Mouse (Mus musculus): ENCODE measurements around the gene Cyp4v3.

The Cyp4v3 gene

DNA sequence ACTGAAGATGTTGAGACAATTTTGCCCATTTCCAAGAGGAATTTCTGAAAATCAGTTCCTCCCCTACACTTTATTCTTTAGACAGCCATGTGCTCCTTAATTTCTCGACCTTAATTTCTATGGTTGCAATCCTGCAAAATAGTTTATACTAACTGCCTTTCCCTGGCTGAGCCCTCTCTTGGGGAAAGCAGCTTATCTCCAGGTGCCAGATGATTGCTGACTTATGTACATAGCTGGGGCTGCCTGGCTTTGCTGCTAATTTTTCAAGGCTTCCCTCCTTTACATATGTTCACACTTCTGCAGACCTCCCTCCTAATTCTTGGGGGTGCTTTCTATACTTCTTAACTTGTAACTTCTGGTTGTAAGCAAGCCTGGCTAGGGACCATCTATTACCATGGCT is 12.1 kb downstream of the Cyp4v3 start:
- DNase-seq (ENCODE audit: low read depth, low spot score): no peak

DNA sequence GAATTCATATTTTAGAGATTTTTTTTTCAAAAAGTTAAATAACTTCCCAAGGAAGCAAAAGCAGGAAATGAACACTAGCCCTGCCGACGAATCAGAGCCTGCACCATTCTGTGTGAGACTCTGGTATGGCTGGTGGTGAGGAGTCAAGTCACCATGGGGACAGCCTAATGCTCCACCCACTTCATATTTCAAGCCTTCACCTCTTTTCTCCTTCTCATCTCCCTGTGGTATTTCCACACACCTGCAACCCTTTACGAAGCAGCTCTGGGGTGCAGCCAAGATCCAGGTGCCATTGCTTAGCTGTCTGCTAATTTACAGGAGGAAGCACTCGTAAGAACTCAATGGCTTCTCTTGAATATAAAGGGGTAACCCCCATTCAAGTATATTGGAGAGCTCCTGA is 22.0 kb downstream of the Cyp4v3 start:
- DNase-seq (ENCODE audit: low read depth, low spot score): no peak

DNA sequence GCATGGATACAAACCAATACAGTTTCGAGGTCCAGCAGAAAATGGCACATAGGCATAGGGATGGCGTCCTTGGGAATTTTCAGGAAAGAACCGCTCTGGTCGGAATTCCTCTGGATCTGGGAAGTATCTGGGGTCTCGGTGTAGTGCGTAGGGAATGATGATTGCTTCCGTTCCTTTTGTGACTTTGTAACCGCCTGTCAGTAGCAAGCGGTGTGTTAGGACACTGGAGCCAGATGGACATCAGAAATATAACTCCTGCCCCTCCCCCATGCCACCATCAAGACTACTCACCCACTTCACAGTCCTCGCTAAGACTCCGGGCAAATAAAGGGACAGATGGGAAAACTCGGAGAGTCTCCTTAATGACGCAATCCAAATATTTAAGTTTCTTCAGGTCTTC is 24.6 kb downstream of the Cyp4v3 start, which contains the start of gene Gm45753:
TSS of gene Gm45753 (minus strand) at position 101 of the 400 bp plus-strand sequence.
- no peak for DNase-seq (ENCODE audit: low read depth, low spot score)

DNA sequence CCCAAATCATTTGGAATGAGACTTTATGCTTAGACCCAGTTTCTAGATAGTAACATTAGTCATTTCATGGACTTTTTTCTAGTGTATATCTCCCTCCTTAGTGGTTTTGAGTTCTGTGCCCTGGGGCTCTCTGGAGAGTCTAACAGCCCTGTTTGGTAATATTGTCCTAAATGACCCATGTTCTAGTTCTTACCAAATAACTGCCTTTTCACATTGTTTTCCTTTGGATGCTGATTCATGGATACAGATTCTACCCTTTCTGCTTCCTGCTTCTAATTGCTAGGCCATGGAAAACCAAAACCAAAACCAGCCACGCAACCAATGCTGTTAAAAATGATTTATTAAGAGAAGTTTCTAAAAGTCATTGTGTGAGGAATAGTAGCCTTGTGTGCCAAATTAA is 27.5 kb downstream of the Cyp4v3 start:
- DNase-seq (ENCODE audit: low read depth, low spot score): no peak

DNA sequence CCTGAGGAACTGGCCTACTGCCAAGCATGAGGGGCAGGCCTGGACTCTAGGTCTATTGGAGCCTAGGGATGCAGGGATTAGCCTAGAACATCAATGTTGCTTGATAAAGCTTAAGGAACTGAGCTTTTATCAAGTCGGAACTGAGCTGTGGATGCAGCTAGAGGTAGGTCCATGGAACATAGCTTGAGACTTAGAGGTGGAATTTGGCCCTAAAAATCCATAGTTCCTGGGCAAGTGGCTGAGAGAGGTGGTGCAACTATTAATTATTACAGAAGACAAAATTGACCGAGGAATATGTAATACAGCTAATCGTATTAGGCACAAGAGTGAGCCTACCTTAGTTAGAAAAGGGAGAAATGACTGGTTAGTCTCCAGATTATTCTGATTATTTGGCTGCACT is 28.7 kb downstream of the Cyp4v3 start:
- no peak for DNase-seq (ENCODE audit: low read depth, low spot score)

DNA sequence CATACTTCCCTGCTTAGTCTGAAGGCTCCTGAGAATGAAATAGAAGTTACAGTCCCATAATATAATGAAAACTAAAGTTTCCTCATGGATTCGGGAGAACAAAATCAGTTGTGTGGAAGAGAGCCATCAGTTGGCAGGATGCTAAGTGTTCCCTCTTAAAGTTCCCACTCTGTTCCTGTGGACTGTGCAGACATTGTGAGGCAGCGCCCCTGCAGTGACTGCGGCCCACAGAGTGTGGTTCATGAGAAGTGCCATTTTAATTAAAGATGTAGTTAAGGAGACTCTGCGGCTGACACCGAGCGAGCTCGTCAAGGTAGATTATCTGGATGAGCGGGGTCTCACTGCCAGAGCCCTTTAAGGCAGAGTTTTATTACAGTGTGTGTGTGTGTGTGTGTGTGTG is 30.6 kb downstream of the Cyp4v3 start:
- DNase-seq (ENCODE audit: low read depth, low spot score): no peak

DNA sequence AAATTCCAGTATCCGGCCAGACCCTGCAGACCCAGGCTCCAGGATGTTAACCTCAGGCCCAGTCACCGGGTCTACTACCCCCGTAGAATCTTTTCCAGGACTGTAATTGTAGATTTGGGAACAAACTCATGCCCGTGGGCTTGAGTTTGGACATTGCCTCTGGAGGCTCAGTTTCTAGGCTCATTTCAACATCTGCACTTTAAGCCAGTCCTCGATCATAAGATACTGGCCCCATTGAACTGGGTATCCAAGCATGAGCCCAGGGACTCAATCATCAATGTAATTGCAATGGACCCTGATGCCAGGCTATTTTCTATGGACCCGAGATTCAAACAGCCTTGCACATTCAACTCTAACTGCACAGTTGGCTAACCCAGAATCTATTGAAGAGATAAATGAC is 37.7 kb downstream of the Cyp4v3 start:
- DNase-seq (ENCODE audit: low read depth, low spot score): no peak

DNA sequence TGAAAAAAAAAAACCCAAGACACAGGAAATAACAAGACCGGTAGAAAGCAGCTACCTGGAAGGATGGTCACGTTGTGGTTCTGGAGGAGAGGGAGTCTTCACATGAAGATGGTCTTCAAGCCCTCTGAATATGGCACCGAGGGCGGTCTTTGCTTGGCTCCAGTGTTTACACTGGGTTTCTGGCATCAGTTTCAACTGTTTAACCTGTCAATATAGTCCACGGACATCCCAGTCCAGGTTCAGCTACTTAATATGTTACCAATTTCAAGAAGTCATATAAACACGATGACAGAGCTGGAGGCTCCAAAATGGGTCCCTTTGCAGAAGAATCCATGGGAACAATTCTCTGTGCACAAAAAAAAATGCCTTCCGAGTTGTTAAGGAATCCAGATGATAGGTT is 38.3 kb downstream of the Cyp4v3 start, which contains the start of gene Klkb1:
TSS of gene Klkb1 (minus strand) at position 173 of the 400 bp plus-strand sequence.
- no peak for DNase-seq (ENCODE audit: low read depth, low spot score)

DNA sequence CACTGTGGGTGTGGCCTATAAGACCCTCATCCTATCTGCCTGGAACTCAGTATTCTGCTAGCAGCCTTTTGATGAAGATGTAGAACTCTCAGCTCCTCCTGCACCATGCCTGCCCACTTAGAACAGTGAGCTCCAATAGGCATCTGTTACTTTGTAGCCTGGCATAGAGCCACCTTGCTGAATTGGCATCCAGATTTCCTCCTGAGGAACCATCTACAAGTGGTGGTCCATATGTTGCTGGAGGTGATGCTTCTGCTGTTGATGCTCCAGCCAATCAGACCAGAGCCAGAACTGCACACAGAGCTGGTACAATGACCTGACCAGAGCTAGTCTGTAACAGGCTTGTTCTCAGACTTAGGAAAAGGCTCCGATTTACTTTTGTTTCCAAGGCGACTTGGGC is 41.2 kb downstream of the Cyp4v3 start:
- DNase-seq (ENCODE audit: low read depth, low spot score): no peak

DNA sequence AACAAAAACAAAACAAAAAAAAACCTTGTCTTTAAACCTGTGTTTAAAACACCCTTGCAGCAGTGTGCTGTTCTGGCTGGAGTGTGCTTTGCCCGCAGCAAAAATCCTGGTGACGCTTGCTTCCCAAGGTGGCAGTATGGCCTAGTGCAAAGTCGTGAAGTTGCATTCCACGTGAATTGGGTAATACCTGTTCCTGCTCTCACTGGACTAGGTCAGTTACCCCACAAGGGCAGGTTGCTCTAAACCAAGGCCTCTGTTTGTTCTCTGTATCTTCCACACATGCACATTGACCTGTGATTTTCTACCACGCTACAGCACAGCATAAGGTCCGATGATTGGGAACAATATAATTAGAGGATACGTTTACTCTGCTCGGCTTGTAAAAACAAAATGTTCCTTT is 51.4 kb downstream of the Cyp4v3 start:
- DNase-seq (ENCODE audit: low read depth, low spot score): no peak

DNA sequence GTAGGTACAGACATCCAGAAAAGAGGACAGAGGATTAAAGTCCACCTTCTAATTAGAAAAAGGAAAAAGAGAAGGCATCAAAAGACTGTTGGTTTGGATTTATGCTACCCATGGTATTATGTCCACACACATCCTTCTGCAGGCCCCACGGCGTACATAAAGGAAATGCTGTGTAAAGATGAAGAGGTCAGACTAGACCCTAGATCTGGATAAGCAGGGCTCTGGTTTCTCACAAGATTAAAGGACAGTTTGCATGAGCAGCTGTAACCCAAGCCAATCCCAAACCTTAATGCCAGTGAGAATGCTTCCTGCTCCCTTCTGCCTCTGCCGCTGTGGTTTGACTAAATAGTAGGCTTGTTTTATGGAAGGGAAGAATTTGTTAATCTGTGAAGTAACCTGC is 55.6 kb downstream of the Cyp4v3 start:
- no peak for DNase-seq (ENCODE audit: low read depth, low spot score)

DNA sequence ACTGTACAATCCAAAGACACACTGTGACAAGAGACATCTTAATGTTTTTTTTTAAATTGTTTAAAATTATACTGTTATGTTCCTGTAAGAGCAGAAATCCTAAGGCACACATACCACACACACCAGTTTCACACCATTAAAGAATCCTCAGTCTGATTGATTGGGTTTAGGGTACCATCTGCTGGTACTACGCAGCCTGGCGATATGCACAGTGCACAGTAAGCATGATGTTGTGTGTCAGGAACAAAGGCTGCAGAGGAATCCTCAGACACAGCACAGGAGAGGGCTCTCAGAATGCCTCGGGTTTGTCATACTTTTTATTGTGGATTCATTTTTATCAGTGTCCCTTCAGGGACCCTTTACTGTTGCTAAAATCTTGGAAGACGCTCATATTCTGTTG is 58.7 kb downstream of the Cyp4v3 start:
- no peak for DNase-seq (ENCODE audit: low read depth, low spot score)

DNA sequence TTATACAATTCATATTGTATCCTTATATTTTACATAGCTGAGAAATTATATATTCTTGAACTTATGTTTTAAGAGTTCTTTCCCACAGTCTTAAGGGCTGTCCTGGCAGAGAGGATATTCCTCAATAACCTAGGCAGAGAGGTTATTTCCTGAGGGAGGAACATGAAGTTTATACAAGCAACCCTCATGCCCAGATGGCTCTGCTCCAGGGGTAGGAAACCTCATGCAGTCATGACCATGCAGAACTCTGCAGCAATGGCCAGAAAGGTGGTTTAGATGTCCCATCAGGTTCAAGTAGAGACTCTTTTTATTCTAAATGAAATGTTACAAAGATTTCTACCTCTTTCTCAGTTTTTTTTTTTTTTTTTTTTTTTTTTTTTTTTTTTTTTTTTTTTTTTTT is 64.0 kb downstream of the Cyp4v3 start:
- DNase-seq (ENCODE audit: low read depth, low spot score): no peak

DNA sequence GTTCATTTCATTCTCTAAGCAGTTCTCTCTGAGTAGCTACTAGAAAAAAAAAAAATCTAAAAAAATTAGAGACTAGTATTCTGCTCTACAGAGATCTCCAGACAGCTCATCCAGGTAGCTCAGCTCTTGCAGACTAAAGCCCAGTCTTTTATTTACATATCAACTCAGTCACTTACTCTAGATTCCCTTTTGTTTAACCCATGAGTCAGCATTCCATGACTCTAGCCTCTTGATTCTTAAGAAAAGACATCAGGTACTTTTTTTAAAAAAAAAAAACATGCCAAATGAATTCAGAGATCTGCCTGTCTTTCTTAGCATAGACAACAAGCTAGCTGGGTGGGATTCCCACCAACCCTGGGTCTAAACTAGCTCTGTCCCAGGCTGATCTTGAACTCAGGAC is 64.5 kb downstream of the Cyp4v3 start:
- DNase-seq (ENCODE audit: low read depth, low spot score): no peak

DNA sequence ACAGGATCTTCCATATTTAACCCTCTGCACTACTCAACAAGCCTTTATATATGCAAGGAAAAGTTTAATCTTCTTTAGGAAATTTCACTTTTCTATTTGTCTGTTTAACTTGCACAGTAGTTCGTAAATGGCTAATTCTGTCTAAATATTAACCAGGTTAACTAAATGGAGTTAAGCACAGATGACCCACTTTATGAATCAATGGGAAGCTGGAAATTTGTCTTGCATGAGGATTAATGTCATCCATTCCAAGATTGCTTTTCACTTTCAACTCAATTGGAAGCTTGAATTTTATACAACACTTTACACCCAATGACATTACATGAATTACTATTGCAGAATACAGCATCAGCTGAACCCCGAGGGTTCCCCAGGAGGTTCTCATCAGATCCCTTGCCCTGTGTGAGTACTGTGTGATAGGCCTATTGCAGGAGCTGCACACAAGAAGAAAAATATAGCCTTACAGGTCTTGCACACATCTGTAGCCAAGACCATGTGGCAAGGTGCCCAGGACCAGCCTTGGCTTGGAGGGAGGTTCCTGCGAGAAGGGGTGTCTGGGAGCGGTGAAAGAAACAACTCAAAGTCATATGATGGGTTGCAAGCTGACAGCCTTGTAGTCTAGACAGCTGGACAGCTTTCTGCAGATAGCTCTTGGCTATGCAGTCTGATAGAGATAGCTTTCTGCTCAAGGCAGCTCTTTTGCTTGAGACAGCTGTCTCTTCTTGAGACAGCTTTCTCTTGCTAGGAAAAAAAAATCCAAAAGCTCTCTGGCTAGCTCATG is 65.2 kb downstream of the Cyp4v3 start:
- no peak for DNase-seq (ENCODE audit: low read depth, low spot score)

DNA sequence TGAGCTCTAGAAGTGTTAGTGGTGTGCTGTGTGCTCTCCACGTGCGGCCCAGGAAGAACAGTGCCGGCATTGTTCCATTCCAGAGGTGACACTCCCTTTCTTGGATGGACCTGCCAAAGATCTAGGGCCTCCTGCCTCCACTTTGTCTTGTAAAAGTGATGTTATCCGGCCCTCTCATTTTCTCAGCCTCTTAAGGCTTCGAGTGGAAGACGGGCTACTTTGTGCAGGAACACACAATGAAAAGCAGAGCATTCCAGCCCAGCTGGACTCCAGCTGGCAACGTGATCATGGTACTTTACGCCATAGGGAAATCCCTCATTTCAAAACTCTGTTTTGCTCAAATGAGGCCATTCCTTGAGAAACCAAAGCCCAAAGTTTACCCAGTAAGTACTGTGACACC is 66.0 kb downstream of the Cyp4v3 start:
- no peak for DNase-seq (ENCODE audit: low read depth, low spot score)

DNA sequence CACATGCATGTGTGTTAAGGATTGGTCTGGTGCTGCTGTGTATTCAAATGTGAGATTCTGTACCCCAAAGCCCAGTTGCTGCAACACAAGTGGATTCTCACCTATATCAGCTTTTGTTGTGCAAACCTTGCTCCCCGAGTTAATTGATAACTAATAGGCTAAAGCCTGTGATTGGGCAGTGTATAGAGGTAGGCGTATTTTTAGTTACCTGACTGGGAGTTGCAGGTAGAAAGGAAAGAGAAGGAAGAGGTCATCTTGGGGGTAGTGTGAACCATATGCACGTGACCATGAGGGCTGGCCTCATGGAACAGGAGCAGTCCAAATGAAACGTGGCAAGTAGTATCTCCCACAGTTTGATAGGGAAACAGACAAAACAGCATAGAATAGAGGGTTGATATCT is 68.1 kb downstream of the Cyp4v3 start:
- DNase-seq (ENCODE audit: low read depth, low spot score): no peak

DNA sequence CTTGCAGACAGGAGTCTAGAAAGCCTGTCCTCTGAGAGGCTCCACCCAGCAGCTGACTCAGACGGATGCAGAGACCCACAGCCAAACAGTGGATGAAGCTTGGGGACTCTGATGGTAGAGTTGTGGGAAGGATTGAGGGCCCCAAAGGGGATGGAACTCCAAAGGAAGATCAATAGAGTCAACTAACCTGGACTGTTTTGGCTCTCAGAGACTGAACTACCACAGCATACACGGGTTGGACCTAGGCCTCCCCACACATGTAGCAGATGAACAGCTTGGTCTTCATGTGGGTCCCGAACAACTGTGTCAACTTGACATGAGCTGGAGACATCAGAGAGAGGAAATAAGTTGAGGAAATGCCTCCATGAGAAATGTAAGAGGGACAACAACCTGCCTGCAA is 70.2 kb downstream of the Cyp4v3 start:
- no peak for DNase-seq (ENCODE audit: low read depth, low spot score)

DNA sequence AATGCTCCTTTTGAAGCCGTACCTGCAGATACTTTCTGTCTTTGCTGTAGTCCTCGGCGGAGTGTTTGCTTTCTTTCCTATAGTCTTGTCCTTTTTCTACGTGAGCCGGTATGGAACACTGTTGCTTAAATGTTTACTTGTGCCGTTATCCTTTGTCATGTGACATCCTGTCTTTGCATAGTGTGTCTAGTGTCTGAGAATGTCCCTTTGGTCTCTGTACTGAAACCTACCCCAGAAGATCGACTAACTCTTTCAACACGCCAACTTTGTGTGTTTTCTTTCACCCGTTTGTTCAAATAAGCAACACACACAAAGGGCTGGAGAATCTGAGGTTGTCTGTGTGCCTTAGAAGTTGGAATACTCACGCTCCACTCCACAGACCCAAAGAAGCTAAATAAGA is 71.1 kb downstream of the Cyp4v3 start, which contains the start of gene F11:
TSS of gene F11 (minus strand) at position 112 of the 400 bp plus-strand sequence.
- DNase-seq (ENCODE audit: low read depth, low spot score): no peak

DNA sequence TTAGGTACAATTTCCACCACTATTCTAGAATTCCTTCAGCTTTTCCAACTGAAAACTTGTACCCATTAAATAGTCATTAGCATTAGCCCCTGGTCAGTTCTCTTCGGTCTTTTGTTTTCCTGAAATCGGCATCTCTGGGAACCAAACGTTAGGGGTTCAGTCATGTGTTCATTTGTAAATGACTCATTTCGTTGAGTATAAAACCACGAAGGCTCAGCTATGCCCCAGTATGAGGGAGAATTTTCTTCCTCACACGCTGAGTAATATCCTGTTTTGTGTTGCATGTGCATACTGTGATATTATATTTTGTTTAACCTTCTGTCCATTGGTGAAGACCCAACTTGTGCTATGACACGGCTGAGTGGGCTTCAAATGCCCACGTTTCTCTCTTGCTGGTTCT is 74.6 kb downstream of the Cyp4v3 start:
- no peak for DNase-seq (ENCODE audit: low read depth, low spot score)

DNA sequence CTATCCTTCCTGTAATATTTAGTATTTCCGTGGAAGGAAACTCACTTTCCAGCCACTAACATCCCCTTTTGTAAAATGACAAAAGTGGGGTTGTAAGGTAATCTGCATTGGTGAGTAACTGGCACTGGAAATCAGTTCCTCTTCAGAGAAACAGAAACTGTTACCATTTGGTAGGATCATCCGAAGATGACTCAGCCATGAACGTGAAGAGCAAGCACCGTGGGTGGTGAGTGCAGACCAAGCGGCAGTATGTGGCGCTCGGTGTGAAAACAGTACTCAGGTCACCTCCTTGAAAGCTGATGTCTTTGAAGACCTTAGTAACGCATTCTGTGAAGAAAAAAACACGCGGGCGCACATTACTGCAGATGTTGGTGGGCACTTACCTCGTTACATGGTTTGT is 78.0 kb downstream of the Cyp4v3 start:
- no peak for DNase-seq (ENCODE audit: low read depth, low spot score)

Measured in CD4-positive, CD25-positive, alpha-beta regulatory T cell, adult 2 months (primary cell).